In genomic region chr17:3869459-3870194, GRCm38 (mm10) we compare ENCODE assay signal across 32 mouse cellular contexts.
DNase-seq lines count a peak whose midpoint lies in the region; ATAC-seq and TF ChIP-seq lines count a peak whose summit lies in the region.
"Had no signal": no experiment of that assay in that cellular context is flagged by ENCODE, and none has a peak within 500 bp of the region (broad histone marks: within the 10 kb centered on the region; RNA-seq: fewer than 3 reads in every experiment).

No protein-coding gene starts in this region.

- WGBS in forebrain, embryonic 13.5 days, result 45% methylated on average over 4 of the region's 4 CpGs
- WGBS in forebrain, embryonic 12.5 days, result 44% methylated on average over 4 of the region's 4 CpGs
- 24% methylated on average over 4 of the region's 4 CpGs for WGBS in forebrain, postnatal 0 days
- WGBS in midbrain, embryonic 15.5 days, result 29% methylated on average over 4 of the region's 4 CpGs

- H3K27ac ChIP-seq in forebrain, embryonic 13.5 days, result peak overlapping the region; percentile 63; the same call in 1 of the 2 replicates
- H3K27ac ChIP-seq in forebrain, embryonic 12.5 days, result no peak overlapping the region
- no peak overlapping the region for H3K27ac ChIP-seq in layer of hippocampus, adult 2 months
- no peak overlapping the region for H3K27ac ChIP-seq in forebrain, postnatal 0 days (ENCODE audit: low read depth, low read length)
- H3K27ac ChIP-seq in midbrain, embryonic 15.5 days, result peak overlapping the region; percentile 45
- H3K27ac ChIP-seq: gastrocnemius, adult 2 months; heart, adult 2 months; kidney, postnatal 0 days; liver, embryonic 14.5 days; midbrain, embryonic 12.5 days; neural tube, embryonic 13.5 days had no signal

- TF ChIP-seq CTCF in layer of hippocampus, adult 2 months (conservative IDR thresholded peaks at IDR 0.05), result peak; percentile 60
- TF ChIP-seq CTCF in forebrain, postnatal 0 days (IDR thresholded peaks at IDR 0.05; ENCODE audit: low read depth), result peak; percentile 55

- no peak overlapping the region for H3K4me3 ChIP-seq in forebrain, embryonic 13.5 days
- no peak overlapping the region for H3K4me3 ChIP-seq in forebrain, embryonic 12.5 days (replicated peaks)
- H3K4me3 ChIP-seq in layer of hippocampus, adult 2 months, result no peak overlapping the region
- H3K4me3 ChIP-seq in forebrain, postnatal 0 days (ENCODE audit: low read depth, low read length), result no peak overlapping the region
- H3K4me3 ChIP-seq in midbrain, embryonic 15.5 days, result no peak overlapping the region
- H3K4me3 ChIP-seq: gastrocnemius, adult 2 months; heart, adult 2 months; heart, embryonic 12.5 days; midbrain, embryonic 12.5 days; neural tube, embryonic 13.5 days had no signal

- no peak for DNase-seq in layer of hippocampus, adult 2 months (ENCODE audit: low spot score in 2 of 2)
- no peak for DNase-seq in layer of hippocampus, adult 11-12 months (ENCODE audit: low spot score)
- DNase-seq in forebrain, postnatal 0 days, result peak; percentile 50
- DNase-seq in kidney, adult 18-20 months, result no peak
- DNase-seq in lung, postnatal 14 days, result no peak
- DNase-seq: adrenal gland, adult 2 months; adrenal gland, postnatal 36 days; cerebellum, adult 11 months; cerebellum, adult 9-10 months; cerebellum, postnatal 36 days; gastrocnemius, adult 2 months; heart, adult 2 months; heart, postnatal 4 days; kidney, adult 8-10 months; kidney, postnatal 4 days; layer of hippocampus, adult 9-11 months; liver; lung, adult 2 months; lung, postnatal 10 days; right cerebral cortex, postnatal 4 days; thymus, adult 2 months; thymus, postnatal 36 days had no signal

- no peak overlapping the region for H3K9ac ChIP-seq in forebrain, embryonic 13.5 days
- no peak overlapping the region for H3K9ac ChIP-seq in forebrain, embryonic 12.5 days
- H3K9ac ChIP-seq in forebrain, postnatal 0 days, result no peak overlapping the region
- no peak overlapping the region for H3K9ac ChIP-seq in midbrain, embryonic 15.5 days
- H3K9ac ChIP-seq: heart, embryonic 12.5 days; liver, embryonic 14.5 days; midbrain, embryonic 12.5 days; neural tube, embryonic 13.5 days had no signal

- H3K4me2 ChIP-seq in forebrain, embryonic 13.5 days, result no peak overlapping the region
- no peak overlapping the region for H3K4me2 ChIP-seq in forebrain, embryonic 12.5 days
- H3K4me2 ChIP-seq in forebrain, postnatal 0 days (ENCODE audit: low read depth), result no peak overlapping the region
- no peak overlapping the region for H3K4me2 ChIP-seq in midbrain, embryonic 15.5 days
- H3K4me2 ChIP-seq: heart, embryonic 12.5 days; midbrain, embryonic 12.5 days; neural tube, embryonic 13.5 days had no signal

- no peaks in the 10 kb centered on the region for H3K9me3 ChIP-seq in forebrain, embryonic 13.5 days (replicated peaks)
- no peaks in the 10 kb centered on the region for H3K9me3 ChIP-seq in forebrain, embryonic 12.5 days
- no peaks in the 10 kb centered on the region for H3K9me3 ChIP-seq in forebrain, postnatal 0 days (ENCODE audit: low read length)
- H3K9me3 ChIP-seq in midbrain, embryonic 15.5 days, result no peaks in the 10 kb centered on the region
- H3K9me3 ChIP-seq: heart, embryonic 12.5 days; midbrain, embryonic 12.5 days; neural tube, embryonic 13.5 days had no signal

- no peaks in the 10 kb centered on the region for H3K27me3 ChIP-seq in forebrain, embryonic 13.5 days
- no peaks in the 10 kb centered on the region for H3K27me3 ChIP-seq in forebrain, embryonic 12.5 days
- H3K27me3 ChIP-seq in forebrain, postnatal 0 days (ENCODE audit: insufficient read depth, low read length), result no peaks in the 10 kb centered on the region
- no peaks in the 10 kb centered on the region for H3K27me3 ChIP-seq in midbrain, embryonic 15.5 days (replicated peaks)
- H3K27me3 ChIP-seq: CH12.LX; heart, embryonic 12.5 days; midbrain, embryonic 12.5 days; neural tube, embryonic 13.5 days had no signal

- peak; percentile 85 for ATAC-seq in forebrain, embryonic 13.5 days
- no peak for ATAC-seq in forebrain, embryonic 12.5 days (ENCODE audit: low FRiP score)
- ATAC-seq in forebrain, postnatal 0 days, result peak; percentile 76; the same call in 1 of the 2 replicates
- ATAC-seq in midbrain, embryonic 15.5 days (replicated peaks), result no peak
- ATAC-seq: activated CD4-positive, CD25-positive, alpha-beta regulatory T cell, adult 4 months had no signal

- H3K36me3 ChIP-seq in forebrain, embryonic 13.5 days (ENCODE audit: poor library complexity, severe bottlenecking), result no peaks in the 10 kb centered on the region
- H3K36me3 ChIP-seq in forebrain, embryonic 12.5 days (replicated peaks), result no peaks in the 10 kb centered on the region
- no peaks in the 10 kb centered on the region for H3K36me3 ChIP-seq in forebrain, postnatal 0 days (ENCODE audit: insufficient read depth)
- no peaks in the 10 kb centered on the region for H3K36me3 ChIP-seq in midbrain, embryonic 15.5 days (replicated peaks)
- H3K36me3 ChIP-seq: heart, embryonic 12.5 days; midbrain, embryonic 12.5 days; neural tube, embryonic 13.5 days had no signal

- H3K4me1 ChIP-seq in forebrain, embryonic 13.5 days, result peaks cover 6% of the 10 kb centered on the region
- H3K4me1 ChIP-seq in forebrain, embryonic 12.5 days, result 0 out of 2 replicates have a peak, but pooled peaks cover 7% of the 10 kb centered on the region
- no peaks in the 10 kb centered on the region for H3K4me1 ChIP-seq in forebrain, postnatal 0 days (ENCODE audit: insufficient read depth)
- peaks cover 6% of the 10 kb centered on the region; the same call in 1 of the 2 replicates for H3K4me1 ChIP-seq in midbrain, embryonic 15.5 days
- H3K4me1 ChIP-seq: heart, embryonic 12.5 days had no signal

Comparison
In these comparisons a context has a peak if more than half of its experiments do, and no peak if none do; other contexts are left out.
1. ATAC-seq: peak in forebrain, embryonic 13.5 days (single experiment) and forebrain, postnatal 0 days (single experiment); none in forebrain, embryonic 12.5 days (single experiment) and midbrain, embryonic 15.5 days (single experiment).
2. H3K27ac ChIP-seq: peak in forebrain, embryonic 13.5 days (single experiment) and midbrain, embryonic 15.5 days (single experiment); none in forebrain, embryonic 12.5 days (single experiment), layer of hippocampus, adult 2 months (single experiment) and forebrain, postnatal 0 days (single experiment).